Mouse (Mus musculus) liver, embryonic 14.5 days (tissue): ENCODE results near the gene Dner.

Experiments
- CTCF ChIP-seq: IDR thresholded peaks from 2 replicates; pipeline ENCODE4 v1.5.1; 2016; ENCODE audit warnings: antibody characterized with exemption, low read depth, control low read depth
- EP300 ChIP-seq: IDR thresholded peaks from 2 replicates; pipeline ENCODE4 v1.6.1; 2016; ENCODE audit warnings: antibody characterized with exemption, low read depth

DNA sequence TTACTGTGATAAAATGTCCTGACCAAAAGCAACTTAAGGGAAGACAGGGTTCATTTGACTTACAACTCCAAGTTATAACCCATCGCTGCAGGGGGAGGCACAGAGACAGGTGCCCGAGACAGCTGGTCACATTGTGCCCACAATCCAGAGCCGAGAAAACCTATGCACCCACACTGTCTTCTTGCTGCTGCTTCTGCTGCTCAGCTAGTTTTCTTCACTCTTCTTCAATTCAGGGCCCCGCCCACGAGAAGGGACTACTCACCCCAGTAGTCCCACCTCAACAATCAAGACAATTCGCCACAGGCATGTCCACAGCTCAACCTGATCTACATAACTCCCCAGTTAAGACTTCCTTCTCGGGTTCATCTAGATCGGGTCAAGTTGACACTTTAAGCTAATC lies 332.1 kb downstream of the Dner start, which contains the start of gene Pid1:
- TF ChIP-seq CTCF = no peak
- TF ChIP-seq EP300 = no peak
